Mouse (Mus musculus): Measurements from ENCODE around the gene Poldip2. TPM values are rescaled to one million over a fixed set of nuclear protein-coding genes. Genes with fewer than 3 reads are reported as not detected.

Gene Poldip2
- polyA plus RNA-seq, 1 experiment from 2014 or later, result 182 TPM

- Histone ChIP-seq H3K9me3 (peaks cover 3% of the 10 kb centered on the region; the same call in 1 of the 2 replicates), H3K27me3 (no peaks in the 10 kb centered on the region), H3K9ac (peak within 1 kb of the TSS; percentile 81), H3K27ac (peak within 1 kb of the TSS; percentile 84), H3K4me2 (peak within 1 kb of the TSS; percentile 74), H3K4me3 (peak within 1 kb of the TSS; percentile 71), H3K36me3 (peaks cover 3% of the 10 kb centered on the region), H3K4me1 (peaks cover 20% of the 10 kb centered on the region)
- WGBS, result under 1% methylated on average over 60 of the region's 60 CpGs
- ATAC-seq (ENCODE audit: insufficient number of reproducible peaks, insufficient read depth, low FRiP score, low TSS enrichment, low read depth), result peak; percentile 99
These were observed 38.4 kb downstream of the Poldip2 start, which contains the start of gene Tmem97 for GRCm38 (mm10) chr11:78550168-78551058. Tmem97 (minus strand) TSS chr11:78550777.

- Histone ChIP-seq H3K36me3 (no peaks in the 10 kb centered on the region), H3K27me3 (no peaks in the 10 kb centered on the region), H3K4me1 (peaks cover 20% of the 10 kb centered on the region), H3K4me3 (peak overlapping the region; percentile 71), H3K9me3 (peaks cover 3% of the 10 kb centered on the region; the same call in 1 of the 2 replicates), H3K27ac (peak overlapping the region; percentile 84), H3K4me2 (peak overlapping the region; percentile 74), H3K9ac (peak overlapping the region; percentile 81)
- 30% methylated on average over 6 of the region's 6 CpGs for WGBS
- peak; percentile 44; the same call in 1 of the 2 replicates for ATAC-seq (ENCODE audit: insufficient number of reproducible peaks, insufficient read depth, low FRiP score, low TSS enrichment, low read depth)
These were observed 39.0 kb downstream of the Poldip2 start for GRCm38 (mm10) chr11:78551059-78551398.

- Histone ChIP-seq H3K4me2 (no peak overlapping the region), H3K27me3 (no peaks in the 10 kb centered on the region), H3K36me3 (no peaks in the 10 kb centered on the region), H3K4me1 (0 out of 2 replicates have a peak, but pooled peaks cover 3% of the 10 kb centered on the region), H3K27ac (no peak overlapping the region), H3K4me3 (no peak overlapping the region), H3K9ac (no peak overlapping the region), H3K9me3 (peaks cover 3% of the 10 kb centered on the region; the same call in 1 of the 2 replicates)
- ATAC-seq (ENCODE audit: insufficient number of reproducible peaks, insufficient read depth, low FRiP score, low TSS enrichment, low read depth), result no peak
- 90% methylated on average over 3 of the region's 3 CpGs for WGBS
These were observed 43.6 kb downstream of the Poldip2 start for GRCm38 (mm10) chr11:78555623-78556022.

GRCm38 (mm10) chr11:78556070-78556469, 44.1 kb downstream of the Poldip2 start:
- Histone ChIP-seq H3K27me3 (no peaks in the 10 kb centered on the region), H3K4me1 (0 out of 2 replicates have a peak, but pooled peaks cover 2% of the 10 kb centered on the region), H3K9ac (no peak overlapping the region), H3K36me3 (no peaks in the 10 kb centered on the region), H3K27ac (no peak overlapping the region), H3K4me3 (no peak overlapping the region), H3K4me2 (no peak overlapping the region), H3K9me3 (peaks cover 3% of the 10 kb centered on the region; the same call in 1 of the 2 replicates)
- no peak for ATAC-seq (ENCODE audit: insufficient number of reproducible peaks, insufficient read depth, low FRiP score, low TSS enrichment, low read depth)
- 81% methylated on average over 4 of the region's 4 CpGs for WGBS

- ATAC-seq (ENCODE audit: insufficient number of reproducible peaks, insufficient read depth, low FRiP score, low TSS enrichment, low read depth), result no peak
These were observed 45.2 kb downstream of the Poldip2 start for GRCm38 (mm10) chr11:78557241-78557640.

GRCm38 (mm10) chr11:78560447-78560846, 48.5 kb downstream of the Poldip2 start:
- ATAC-seq (ENCODE audit: insufficient number of reproducible peaks, insufficient read depth, low FRiP score, low TSS enrichment, low read depth), result no peak
- no peaks in the 10 kb centered on the region for H3K4me1 ChIP-seq
- no peak overlapping the region for H3K4me2 ChIP-seq
- H3K36me3 ChIP-seq, result peaks cover 2% of the 10 kb centered on the region; the same call in 1 of the 2 replicates
- no peak overlapping the region for H3K4me3 ChIP-seq
- H3K9ac ChIP-seq, result no peak overlapping the region
- H3K9me3 ChIP-seq, result no peaks in the 10 kb centered on the region
- WGBS, result 21% methylated on average over 4 of the region's 4 CpGs
- no peaks in the 10 kb centered on the region for H3K27me3 ChIP-seq
- no peak overlapping the region for H3K27ac ChIP-seq

More at GRCm38 (mm10) chr11:78557241-78557640, 45.2 kb downstream of the Poldip2 start:
- Histone ChIP-seq H3K9me3 (peaks cover under 1% of the 10 kb centered on the region; the same call in 1 of the 2 replicates), H3K27me3 (no peaks in the 10 kb centered on the region), H3K27ac (no peak overlapping the region), H3K4me1 (no peaks in the 10 kb centered on the region), H3K4me3 (no peak overlapping the region), H3K36me3 (no peaks in the 10 kb centered on the region), H3K9ac (no peak overlapping the region), H3K4me2 (no peak overlapping the region)
- WGBS, result 59% methylated on average over 8 of the region's 8 CpGs

- H3K36me3 ChIP-seq, result peaks cover 40% of the 10 kb centered on the region
- H3K9ac ChIP-seq, result no peak overlapping the region
- ATAC-seq (ENCODE audit: insufficient number of reproducible peaks, insufficient read depth, low FRiP score, low TSS enrichment, low read depth), result no peak
- no peaks in the 10 kb centered on the region for H3K9me3 ChIP-seq
- H3K27ac ChIP-seq, result no peak overlapping the region
- no peak overlapping the region for H3K4me2 ChIP-seq
- H3K27me3 ChIP-seq, result no peaks in the 10 kb centered on the region
- no peaks in the 10 kb centered on the region for H3K4me1 ChIP-seq
- WGBS, result 67% methylated on average over 6 of the region's 6 CpGs
- no peak overlapping the region for H3K4me3 ChIP-seq
These were observed 54.8 kb downstream of the Poldip2 start for GRCm38 (mm10) chr11:78566775-78567174.

- H3K4me2 ChIP-seq, result no peak overlapping the region
- no peak overlapping the region for H3K4me3 ChIP-seq
- no peak overlapping the region for H3K27ac ChIP-seq
- ATAC-seq (ENCODE audit: insufficient number of reproducible peaks, insufficient read depth, low FRiP score, low TSS enrichment, low read depth), result no peak
- H3K9ac ChIP-seq, result no peak overlapping the region
- H3K4me1 ChIP-seq, result no peaks in the 10 kb centered on the region
- WGBS, result 94% methylated on average over 6 of the region's 6 CpGs
- H3K36me3 ChIP-seq, result peaks cover 48% of the 10 kb centered on the region
- H3K9me3 ChIP-seq, result no peaks in the 10 kb centered on the region
- H3K27me3 ChIP-seq, result no peaks in the 10 kb centered on the region
These were observed 55.6 kb downstream of the Poldip2 start for GRCm38 (mm10) chr11:78567614-78568013.

GRCm38 (mm10) chr11:78568827-78569226, 56.8 kb downstream of the Poldip2 start:
- no peak overlapping the region for H3K4me2 ChIP-seq
- 88% methylated on average over 10 of the region's 10 CpGs for WGBS
- no peak for ATAC-seq (ENCODE audit: insufficient number of reproducible peaks, insufficient read depth, low FRiP score, low TSS enrichment, low read depth)
- no peaks in the 10 kb centered on the region for H3K27me3 ChIP-seq
- no peak overlapping the region for H3K27ac ChIP-seq
- 0 out of 2 replicates have a peak overlapping the region, but pooled peaks have one; percentile 16 for H3K9ac ChIP-seq
- peaks cover 55% of the 10 kb centered on the region for H3K36me3 ChIP-seq
- no peaks in the 10 kb centered on the region for H3K4me1 ChIP-seq
- H3K4me3 ChIP-seq, result no peak overlapping the region
- H3K9me3 ChIP-seq, result no peaks in the 10 kb centered on the region

- H3K36me3 ChIP-seq, result peaks cover 59% of the 10 kb centered on the region
- WGBS, result 48% methylated on average over 3 of the region's 3 CpGs
- H3K27ac ChIP-seq, result no peak overlapping the region
These were observed 57.8 kb downstream of the Poldip2 start for GRCm38 (mm10) chr11:78569806-78570205.

GRCm38 (mm10) chr11:78571441-78571840, 59.4 kb downstream of the Poldip2 start:
- WGBS, result 95% methylated on average over 8 of the region's 8 CpGs

More at GRCm38 (mm10) chr11:78569806-78570205, 57.8 kb downstream of the Poldip2 start:
- no peaks in the 10 kb centered on the region for H3K4me1 ChIP-seq
- no peak overlapping the region for H3K9ac ChIP-seq
- no peak for ATAC-seq (ENCODE audit: insufficient number of reproducible peaks, insufficient read depth, low FRiP score, low TSS enrichment, low read depth)
- no peak overlapping the region for H3K4me2 ChIP-seq
- H3K9me3 ChIP-seq, result no peaks in the 10 kb centered on the region
- H3K27me3 ChIP-seq, result no peaks in the 10 kb centered on the region
- H3K4me3 ChIP-seq, result no peak overlapping the region

GRCm38 (mm10) chr11:78571854-78572253, 59.9 kb downstream of the Poldip2 start:
- no peak overlapping the region for H3K27ac ChIP-seq
- H3K27me3 ChIP-seq, result no peaks in the 10 kb centered on the region
- ATAC-seq (ENCODE audit: insufficient number of reproducible peaks, insufficient read depth, low FRiP score, low TSS enrichment, low read depth), result no peak
- no peaks in the 10 kb centered on the region for H3K4me1 ChIP-seq
- WGBS, result 87% methylated on average over 6 of the region's 6 CpGs
- H3K4me2 ChIP-seq, result no peak overlapping the region
- no peak overlapping the region for H3K9ac ChIP-seq
- H3K36me3 ChIP-seq, result peaks cover 61% of the 10 kb centered on the region
- H3K4me3 ChIP-seq, result no peak overlapping the region
- H3K9me3 ChIP-seq, result no peaks in the 10 kb centered on the region

More at GRCm38 (mm10) chr11:78571441-78571840, 59.4 kb downstream of the Poldip2 start:
- no peaks in the 10 kb centered on the region for H3K27me3 ChIP-seq
- H3K36me3 ChIP-seq, result peaks cover 61% of the 10 kb centered on the region
- no peaks in the 10 kb centered on the region for H3K4me1 ChIP-seq
- no peak for ATAC-seq (ENCODE audit: insufficient number of reproducible peaks, insufficient read depth, low FRiP score, low TSS enrichment, low read depth)
- H3K27ac ChIP-seq, result no peak overlapping the region
- H3K4me2 ChIP-seq, result no peak overlapping the region
- no peak overlapping the region for H3K4me3 ChIP-seq
- H3K9me3 ChIP-seq, result no peaks in the 10 kb centered on the region
- no peak overlapping the region for H3K9ac ChIP-seq

Data from embryonic facial prominence, embryonic 13.5 days (tissue).